Mouse (Mus musculus) ovary, postnatal 14 days (tissue): Measurements from ENCODE around the gene Cd300lf.
A peak's percentile ranks its signal among the peaks of the same experiment; 100 is the strongest.

Experiments
- DNase-seq: peaks from one replicate; pipeline ENCODE4 v3.0.0; 2022; ENCODE audit warnings: low spot score

Cd300lf gene

DNA sequence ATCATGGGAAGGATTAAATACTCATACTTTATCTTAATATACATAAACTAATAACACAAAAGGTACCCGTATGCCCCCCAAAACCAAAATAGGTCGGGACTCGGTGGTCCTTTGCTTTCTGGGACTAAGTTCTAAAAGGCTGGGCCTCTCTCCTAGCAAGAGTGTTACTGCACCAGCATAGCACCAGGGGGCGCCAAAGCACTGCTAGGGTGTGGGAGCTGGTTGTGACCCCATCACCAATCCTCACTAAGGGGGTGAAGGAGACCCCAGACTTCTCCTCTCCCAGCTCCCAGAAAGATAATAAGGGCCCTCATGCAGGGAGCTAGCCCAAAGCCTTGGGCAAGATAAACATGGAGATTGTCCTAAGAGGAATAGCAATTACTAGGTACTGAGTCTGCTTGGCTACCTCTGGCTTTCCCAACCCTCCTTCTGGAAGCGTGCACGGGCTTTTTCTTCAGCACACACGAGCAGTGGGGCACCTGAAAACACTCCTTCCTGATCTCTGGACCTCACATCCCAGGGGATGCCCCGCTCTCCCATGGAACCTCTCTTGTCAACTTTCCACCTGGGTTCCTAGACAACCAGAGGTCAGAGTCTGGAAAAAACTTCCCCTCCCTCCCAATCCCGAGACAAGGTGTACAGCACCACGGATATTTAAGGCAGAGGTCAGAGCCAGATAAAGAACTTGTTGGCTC lies 27.2 kb upstream of the Cd300lf start:
- peak; percentile 71 for DNase-seq

DNA sequence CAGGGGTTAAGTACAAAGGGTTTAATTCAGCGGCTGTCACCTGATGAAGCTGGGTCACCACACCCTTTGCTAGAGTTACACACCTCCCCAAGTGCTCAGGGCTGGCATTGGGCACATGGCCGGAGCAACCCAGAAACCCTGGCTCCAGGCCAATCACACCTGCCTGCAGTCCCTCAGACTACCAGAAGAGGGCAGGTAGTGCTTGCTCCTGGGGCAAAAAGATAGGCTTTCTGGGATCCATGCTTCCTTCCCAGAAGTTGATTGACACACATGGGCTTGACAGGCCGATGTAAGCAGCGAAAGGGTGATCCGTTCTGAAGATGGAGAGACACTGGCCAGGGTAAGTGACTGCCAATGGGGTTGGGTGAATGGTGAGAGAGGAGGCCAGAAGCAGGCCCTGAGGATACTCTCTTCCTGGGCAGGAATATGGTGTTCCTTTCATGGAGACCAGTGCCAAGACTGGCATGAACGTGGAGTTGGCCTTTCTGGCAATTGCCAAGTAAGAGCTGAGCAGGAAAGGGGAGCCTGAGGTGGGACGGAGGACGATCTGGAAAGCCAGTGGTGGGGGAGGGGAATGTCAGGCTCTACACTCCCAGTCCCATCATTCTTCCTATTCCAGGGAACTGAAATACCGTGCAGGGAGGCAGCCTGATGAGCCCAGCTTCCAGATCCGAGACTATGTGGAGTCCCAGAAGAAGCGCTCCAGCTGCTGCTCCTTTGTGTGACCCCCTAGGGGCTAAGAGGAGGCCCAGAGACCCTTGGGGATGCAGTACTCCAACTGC lies 26.4 kb upstream of the Cd300lf start:
- peak; percentile 82 for DNase-seq

DNA sequence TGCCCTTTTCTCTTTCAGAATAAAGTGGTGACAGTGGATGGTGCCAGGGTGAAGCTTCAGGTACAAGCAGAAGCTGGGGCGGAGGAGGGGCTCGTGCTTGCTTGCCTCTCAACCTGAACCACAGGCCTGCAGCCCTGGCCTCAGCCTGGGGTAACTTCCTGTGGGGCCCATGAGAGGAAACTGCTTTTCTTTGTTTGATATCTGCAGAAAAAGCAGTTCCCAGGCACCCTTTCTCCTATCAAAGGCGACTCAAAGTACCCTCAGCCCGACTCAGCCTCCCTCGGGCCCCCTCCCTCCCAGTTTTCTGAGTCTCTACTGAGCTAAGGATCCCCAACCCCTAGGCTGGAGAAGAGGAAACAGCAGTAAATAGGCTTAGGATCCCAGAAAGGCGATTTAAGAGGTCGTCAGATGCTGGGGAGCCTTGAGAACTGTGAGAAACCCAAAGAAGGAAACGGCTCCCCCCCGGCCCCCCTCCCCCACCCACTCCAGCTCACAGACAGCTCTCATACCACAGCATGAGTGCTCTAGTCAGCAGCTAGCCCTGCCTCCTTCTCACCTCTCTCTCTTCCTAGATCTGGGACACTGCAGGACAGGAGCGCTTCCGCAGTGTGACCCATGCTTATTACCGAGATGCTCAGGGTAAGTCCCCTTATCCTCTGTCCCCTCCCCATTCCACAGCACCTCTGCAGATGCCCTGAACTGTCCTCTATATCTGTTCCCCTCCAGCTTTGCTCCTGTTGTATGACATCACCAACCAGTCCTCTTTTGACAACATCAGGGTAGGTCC lies 24.3 kb upstream of the Cd300lf start:
- no peak for DNase-seq

DNA sequence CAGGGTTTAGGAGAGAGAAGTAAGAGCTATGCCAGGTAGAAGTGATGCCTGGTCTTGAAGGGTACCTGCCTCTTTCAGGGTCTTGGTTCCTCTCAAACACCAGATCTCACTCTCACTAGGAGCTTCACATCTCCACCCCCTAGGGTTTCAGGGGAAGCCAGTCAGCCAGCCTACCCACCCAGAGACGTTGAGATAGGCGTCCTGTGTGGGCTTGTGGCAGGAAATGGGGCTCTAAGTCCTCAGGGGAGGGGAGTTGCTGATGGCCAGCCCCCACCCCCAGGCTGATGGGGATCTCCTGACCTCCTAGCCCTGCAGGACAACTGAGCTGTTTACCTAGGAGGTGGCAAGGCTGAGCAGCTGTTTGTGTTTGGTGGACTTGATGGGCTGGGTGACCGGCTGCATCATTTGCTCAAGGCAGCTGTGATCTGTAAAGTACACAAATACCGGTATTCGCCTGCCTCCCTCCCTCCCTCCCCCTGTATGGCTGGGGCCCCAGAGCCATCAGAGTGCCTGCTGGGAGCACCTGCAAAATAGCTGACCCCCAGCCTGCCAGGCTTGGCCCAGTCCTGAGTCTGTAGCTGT lies 21.4 kb upstream of the Cd300lf start:
- DNase-seq = no peak

DNA sequence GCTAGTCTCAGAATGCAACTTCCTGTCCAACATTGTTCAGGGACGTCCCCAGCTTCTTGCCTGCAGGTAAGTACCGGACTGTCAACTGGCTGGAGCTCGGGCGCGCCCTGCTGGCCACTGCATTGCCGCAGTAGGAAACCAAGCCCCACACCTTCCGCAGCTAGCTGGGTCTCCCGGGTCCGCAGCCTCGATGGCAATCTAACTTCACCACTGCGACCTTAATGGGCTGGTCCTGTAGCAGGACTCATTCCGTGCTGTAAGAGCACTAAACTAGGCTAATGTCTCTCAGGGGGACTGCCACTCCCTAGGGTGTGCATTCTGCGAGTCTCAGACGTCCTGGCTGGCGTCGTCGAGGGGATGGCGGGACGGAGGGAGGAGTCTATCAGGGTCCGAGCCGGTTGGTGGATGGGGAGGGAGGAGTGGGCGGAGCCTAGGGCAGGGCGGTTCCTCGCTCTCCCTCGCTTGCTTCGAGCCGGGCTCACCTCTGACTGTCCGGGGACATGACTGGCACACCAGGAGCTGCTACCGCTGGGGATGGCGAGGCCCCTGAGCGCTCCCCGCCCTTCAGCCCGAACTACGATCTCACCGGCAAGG lies 20.0 kb upstream of the Cd300lf start:
- DNase-seq = peak; percentile 56

DNA sequence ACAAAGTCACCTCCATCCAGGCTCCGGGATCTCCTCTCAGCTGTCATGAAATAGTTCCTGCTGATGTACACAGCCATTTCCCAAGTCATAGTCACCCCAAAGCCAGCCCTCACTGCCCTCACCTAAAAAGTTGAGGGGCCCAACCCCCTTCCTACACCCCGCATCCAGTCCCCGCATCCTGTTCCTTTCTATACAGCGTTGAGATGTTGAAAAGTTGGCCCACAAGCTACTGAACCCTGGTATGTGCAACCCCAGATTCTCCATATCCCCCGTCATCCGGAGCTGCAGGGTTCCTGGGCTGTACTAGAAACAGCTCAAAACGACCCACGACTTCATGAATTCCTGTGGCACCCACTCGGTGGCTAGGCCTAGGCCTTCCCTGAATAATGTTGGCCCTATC lies 19.3 kb upstream of the Cd300lf start:
- no peak for DNase-seq

DNA sequence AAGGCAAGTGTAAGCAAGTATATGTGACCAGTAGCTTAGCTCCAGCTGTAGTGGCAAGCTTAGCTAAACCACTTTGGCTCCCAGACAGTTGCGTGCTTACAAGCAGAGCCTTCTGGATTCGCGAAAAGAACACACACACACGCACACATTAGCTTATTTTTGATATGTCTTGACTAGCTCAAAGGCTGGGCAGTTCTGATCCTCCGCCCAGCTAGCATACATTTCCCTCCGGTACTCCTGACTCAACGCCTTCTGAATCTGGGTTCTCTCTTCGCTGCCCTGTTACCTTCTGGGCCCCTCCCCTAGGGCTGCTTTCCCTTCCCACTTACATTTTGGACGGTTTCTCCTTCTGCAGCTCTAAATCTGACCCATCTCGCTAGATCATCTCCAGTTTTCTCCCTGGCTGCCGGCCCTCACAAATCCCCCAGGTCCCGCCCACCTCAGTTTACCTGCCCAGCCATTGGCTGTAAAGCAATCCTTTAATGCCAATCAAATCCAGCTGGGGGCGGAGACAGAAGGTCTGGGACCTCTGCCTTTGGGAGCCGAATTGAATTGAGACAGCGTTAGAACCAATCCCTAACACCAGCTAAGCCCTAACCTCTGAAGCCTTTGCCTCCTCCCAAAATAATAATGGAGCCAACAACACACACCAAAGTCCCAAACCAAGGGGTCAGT lies 18.1 kb upstream of the Cd300lf start:
- DNase-seq = no peak

DNA sequence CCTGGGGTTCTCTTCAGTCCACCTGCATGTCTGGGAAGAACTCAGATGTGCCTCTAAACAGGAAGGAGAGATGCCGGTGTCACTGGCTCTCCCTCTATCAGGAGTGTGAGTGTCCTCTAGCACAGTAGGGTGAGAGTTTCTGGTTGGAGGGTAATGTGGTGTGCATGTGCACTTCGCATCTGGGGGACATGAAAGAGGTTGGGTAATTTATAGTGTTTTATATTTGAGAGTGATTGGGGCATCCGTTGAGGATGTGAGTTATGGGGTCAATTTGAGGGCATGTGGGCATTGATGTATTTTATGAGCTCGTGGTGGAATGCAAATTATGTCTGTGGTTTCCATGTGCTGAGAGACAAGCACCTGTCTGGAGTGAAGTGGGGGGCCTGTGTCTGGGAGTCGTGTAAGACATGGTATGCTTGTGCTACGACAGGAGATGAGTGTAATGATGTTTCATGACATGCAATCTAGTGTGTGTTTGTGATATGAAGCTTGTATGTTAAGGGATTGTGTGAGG lies 17.0 kb upstream of the Cd300lf start:
- DNase-seq = no peak

DNA sequence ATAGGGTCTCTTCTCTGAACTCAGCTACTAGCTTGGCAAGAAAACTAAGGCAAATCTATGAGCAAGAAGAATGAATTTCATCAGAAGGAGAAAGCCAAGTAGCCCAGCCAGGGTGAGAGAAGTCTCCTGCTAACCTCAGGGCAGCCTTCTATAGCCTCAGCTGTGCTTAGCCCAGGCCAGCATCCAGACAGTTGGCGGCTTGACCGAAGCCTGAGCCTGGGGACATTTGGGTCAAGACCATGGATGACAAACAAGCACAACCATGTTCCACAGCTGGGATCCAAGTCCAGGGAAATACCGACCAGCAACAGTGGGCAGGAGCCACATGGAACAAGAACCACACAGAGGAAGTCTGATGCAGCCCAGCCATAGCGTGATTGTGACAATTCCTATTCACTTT lies 14.0 kb upstream of the Cd300lf start:
- DNase-seq = no peak

DNA sequence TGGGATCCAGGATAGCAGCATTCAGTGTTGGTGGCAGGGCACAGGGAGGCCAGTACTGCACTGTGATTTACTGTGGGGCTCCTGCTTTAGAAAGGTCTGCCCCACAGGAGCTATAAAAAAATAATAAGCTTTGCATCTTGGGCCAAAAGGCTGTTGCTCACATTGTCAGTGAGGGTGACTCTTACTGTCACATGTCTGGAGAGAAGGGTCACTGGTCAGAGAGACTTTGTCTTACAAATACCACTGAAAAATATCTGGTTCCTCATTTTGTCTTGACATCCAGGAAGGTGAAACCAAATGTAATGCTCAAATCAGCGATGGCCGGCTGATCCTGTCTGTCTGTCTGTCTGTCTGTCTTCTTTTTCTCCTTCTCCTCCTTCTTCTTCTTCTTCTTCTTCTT lies 8.2 kb upstream of the Cd300lf start:
- no peak for DNase-seq

DNA sequence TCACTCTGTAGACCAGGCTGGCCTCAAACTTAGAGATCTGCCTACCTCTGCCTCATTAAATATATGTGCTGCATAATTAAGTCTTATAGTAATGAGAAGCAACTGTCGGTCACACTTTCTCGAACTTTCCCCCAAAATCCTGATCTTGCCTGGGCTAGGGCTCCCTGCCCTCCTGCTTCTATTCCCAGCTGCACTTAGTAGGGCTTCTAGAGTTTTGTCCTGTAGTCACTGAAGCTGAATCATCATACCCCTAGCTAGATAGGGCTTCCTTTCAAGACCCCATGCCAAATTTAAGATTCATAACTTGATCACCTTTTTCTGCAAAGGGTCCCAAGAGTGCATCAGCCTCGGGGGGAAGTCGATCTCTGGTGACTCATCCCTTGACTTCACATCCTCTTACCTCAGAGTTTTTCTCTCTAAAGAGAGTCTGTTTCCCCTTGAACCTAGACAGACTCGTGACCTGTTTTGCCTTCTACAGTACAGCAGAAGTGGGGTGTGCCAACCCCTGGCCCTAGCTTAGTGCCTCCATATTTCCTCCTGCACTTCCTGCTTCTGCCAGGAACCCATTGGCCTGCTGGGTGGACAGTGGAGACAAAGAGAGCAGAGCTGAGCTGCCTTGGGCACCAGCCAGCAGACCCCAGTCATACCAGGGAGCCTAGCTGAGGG lies 4.9 kb upstream of the Cd300lf start:
- DNase-seq = no peak

DNA sequence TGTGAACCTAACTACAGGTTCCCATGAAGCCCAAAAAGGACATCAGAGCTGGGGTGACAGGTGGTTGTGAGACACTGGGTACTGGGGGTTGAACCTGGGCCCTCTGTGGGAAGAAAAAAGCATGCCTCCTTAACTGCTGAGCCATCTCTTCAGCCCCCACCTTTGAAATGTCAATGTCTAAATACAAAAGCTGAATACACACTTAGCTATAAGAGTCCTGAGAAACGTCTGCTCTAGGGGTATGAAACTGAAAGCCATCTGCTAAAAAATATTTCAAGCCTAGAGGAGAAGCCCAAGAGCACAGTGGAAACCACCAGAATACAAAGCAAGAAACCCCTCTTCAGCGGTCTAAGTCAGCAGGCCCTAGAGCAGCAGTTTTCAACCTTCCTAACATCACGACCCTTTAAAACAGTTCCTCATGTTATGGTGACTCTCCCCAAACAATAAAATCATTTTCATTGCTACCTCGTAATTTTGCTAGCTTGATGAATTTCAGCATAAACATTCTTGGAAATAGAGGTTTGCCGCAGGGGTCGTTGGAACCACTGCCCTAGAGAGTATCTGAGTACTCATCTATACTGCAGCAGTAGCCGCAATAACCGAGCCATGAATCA lies 1.9 kb downstream of the Cd300lf start:
- DNase-seq = no peak

DNA sequence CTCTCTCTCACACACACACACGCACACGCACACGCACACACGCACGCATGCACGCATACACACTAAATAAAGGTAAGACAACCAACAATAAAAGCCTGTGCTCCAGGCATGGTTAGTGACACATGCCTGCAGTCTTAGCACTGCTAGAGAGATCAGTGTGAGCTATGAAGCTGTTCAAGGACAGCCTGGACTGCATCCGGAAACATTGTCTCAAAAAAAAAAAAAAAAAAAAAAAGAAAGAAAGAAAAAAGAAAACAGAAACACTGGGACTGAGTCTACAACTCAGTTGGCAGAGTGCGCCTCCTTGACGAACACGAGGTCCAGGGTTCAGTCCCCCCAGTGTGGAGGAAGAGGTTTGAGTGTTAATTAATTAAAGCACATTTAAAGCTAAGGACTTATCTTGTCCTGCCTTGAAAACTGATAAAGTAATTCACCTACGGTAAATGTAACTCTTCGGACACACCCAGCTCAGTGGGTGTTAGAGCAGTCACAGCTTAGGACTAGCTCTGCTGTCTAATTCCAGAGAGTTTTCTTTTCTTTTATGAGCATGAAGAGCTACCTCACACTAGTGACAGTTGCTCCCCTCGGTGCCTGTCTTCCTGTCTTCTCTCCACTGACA lies 4.2 kb downstream of the Cd300lf start:
- DNase-seq = no peak

DNA sequence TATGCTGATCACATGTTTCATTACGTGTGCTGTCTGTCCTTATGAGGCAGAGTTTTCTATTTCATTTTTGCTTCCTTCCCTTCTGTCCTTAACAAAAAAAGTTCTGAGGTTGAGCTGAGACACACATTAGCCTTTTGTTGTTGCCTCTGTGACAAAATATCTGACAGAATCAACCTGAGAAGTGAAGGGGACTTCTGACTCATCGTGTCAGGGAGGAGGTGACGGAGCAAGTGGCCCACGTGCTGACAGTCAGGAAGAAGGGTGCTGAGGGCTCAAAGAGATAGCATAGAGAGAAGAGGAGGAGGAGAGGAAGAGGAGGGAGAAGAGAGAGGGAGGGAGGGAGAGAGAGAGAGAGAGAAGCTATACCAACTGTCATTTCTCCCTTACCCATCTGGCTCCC lies 5.3 kb downstream of the Cd300lf start:
- DNase-seq = no peak

DNA sequence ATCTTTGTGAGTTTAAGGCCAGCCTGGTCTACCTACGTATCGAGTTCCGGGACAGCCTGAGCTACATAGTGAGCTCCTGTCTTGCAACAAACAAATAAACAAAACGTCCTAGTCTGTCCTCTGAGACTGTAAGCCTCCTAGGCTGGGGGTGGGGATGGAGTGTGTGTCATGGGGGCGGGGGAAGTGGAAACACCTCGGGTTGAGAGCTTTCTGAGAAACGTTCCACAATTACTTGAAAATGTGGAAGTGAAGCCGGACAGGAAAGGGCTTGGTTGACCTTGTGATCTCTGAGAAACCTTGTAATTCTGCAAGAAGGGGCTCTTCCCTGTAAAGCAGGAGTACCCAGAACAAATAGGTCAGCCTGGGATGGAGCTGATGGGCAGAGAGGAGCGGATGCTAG lies 14.4 kb downstream of the Cd300lf start:
- DNase-seq = no peak

DNA sequence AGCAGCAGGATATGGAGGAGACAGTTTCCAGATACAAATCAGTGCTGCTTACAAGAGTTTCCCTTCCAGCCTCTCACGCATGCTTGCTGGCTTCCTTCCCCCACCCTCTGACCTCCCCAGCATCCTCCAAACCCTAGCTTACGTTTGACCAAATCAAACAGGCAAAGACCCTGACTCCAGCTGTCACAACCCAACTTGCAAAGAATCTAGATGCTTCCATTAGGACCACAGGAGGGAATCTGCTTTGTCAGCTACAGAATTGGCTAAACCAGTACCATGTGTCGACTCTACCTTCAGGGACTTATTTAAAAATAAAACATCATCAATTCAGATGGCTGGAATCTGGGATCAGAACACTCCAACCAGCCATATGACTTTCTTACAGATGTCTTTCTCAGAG lies 21.6 kb downstream of the Cd300lf start:
- DNase-seq = no peak

DNA sequence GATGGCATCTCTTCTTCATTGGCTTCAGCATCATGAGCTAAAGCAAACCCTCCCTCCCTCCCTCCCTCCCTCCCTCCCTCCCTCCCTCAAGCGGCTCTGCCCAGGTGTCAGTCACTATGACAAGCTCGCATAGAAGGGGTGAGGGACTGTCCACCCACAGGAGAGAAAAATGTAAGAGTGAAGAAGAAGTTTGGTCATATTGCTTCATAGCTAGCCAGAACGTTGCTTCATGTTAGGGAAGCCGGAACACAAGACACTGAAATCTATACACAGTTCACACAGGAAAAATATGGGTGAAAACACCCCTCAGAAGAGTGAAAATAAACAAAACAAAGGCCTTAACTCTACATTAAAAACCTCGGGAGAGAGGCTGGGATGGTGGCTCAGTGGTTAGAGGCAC lies 23.5 kb downstream of the Cd300lf start:
- no peak for DNase-seq

DNA sequence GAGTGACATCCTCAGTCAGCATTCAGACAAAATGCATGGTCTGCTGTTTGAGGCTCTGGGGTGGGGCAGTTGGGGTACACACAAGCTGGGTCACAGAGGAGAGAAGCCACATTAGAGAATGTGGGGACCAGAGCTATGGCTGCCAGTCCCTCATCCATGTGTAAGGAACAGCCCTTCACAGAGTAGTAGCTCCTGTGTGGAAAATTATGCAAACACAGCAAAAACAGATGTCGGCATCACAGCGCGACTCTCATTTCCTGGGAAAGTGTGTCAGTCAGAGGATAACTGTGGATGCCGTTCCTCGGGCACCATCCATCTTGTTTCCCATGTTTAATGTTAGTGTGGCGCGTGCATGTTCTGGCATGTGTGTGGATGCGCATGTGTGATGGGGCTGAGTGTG lies 25.6 kb downstream of the Cd300lf start:
- no peak for DNase-seq

DNA sequence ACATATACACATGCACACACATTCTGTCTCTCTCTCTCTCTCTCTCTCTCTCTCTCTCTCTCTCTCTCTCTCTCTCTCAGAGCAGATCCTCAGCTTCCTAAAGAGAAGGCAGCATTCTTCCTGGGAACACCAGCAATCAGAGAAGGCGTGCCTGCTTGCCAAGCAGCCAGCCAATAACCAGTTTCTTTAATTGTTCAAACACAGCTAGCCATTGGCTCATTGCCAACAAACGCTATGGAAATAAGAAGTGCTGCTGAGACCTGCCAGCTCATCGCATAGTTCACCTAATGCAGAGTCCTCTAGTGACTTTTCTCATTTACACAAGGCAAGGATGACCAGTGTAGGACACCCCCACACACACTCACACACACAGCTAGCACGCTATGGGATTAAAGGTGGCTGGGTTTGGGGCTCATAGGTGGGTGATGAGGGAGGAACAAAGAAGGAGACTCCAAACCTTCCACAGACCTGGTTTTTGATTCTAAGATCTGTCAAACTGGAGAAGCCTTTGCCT lies 26.3 kb downstream of the Cd300lf start:
- DNase-seq = no peak

DNA sequence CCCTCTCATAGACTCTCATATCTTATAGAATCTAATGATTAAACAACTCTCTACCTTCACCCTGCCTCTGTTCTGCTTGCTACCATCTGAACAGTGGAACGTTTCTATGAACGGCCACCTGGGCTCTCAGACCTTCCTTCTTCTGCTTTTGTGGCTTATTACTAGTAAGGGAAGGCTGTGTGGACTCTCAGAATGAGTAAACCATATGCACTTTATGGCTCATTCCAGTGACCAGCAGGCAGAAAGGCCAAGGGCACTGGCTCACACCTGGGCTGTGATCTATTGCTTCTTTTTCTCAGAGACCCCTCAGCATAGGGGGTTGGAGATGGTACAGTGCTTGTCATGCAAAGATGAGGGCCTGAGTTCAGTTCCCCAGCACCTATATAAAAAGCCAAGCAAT lies 27.2 kb downstream of the Cd300lf start:
- DNase-seq = no peak
